Mouse (Mus musculus) erythroblast, embryonic 14.5 days (primary cell): ENCODE measurements around the gene Strap.

Source experiments
- GATA1 ChIP-seq: IDR thresholded peaks from 2 replicates; pipeline ENCODE4 v1.6.1; 2012; ENCODE audit warnings: low read length, inconsistent platforms, mixed read lengths
- TAL1 ChIP-seq: IDR thresholded peaks from 3 replicates; pipeline ENCODE4 v1.6.1; 2012; ENCODE audit warnings: low read length, inconsistent platforms, mixed read lengths

DNA sequence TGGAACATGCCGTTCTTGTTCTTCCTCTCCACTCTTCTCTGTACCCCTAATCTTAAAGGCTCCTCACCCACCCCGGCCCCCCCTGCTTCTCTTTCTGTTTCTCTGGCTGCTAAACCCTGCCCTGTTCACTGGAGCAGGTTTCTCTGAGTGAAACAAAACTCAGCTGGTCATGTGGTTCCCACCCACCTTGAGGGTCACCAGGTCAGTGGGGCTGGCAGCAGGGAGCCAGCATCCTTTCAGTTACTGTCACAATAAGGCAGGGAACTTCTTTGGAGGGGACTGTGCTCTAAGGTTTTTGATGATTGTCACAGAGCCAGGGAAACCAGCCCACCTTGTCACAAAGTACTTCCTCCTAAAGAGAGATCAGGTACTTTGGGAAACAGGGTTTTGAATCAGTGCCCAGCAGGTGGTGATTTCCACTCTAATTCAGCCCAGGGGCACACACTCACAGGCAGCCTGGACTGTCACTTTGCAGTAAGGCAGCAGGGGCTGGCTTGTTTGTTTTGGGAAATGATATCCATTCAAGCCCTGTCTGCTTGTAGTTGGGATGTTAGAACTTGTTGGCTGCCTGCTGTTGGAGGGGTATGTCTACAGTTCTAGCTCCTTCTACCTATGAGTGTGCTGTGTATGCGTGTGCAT, 29.8 kb downstream of the Strap start:
- TF ChIP-seq TAL1 (no peak), GATA1 (no peak)
